In the genomic region with DNA sequence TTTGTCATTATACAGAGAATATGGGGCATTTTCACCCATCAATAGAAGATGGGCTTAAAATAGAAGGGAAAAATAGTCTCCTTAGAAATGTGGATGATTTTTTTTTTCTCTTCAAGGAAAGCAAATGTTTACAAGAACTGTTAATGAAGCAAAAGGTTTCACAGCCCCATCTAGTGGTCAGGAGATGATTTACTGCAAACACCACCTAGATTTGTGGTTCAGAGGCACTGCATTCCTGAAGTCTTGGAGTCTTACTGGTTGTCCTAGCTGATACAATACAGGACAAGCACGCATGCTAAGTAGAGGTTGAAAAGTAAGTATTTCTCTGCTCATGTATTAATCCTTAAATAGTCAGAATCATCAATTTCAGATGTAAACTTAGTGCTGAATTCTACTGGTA, we compare ENCODE assay signal across 8 mouse cellular contexts.
DNase-seq lines count a peak whose midpoint lies in the region; ATAC-seq and TF ChIP-seq lines count a peak whose summit lies in the region.

No protein-coding gene starts in this region.

- no peaks in the 10 kb centered on the region for H3K9me3 ChIP-seq in liver, postnatal 0 days (ENCODE audit: low read length)
- no peaks in the 10 kb centered on the region for H3K9me3 ChIP-seq in forebrain, embryonic 15.5 days

- H3K36me3 ChIP-seq in liver, postnatal 0 days (replicated peaks; ENCODE audit: insufficient read depth, low read length) = no peaks in the 10 kb centered on the region
- no peaks in the 10 kb centered on the region for H3K36me3 ChIP-seq in forebrain, embryonic 15.5 days

- no peak overlapping the region for H3K9ac ChIP-seq in liver, postnatal 0 days (replicated peaks)
- H3K9ac ChIP-seq in forebrain, embryonic 15.5 days (replicated peaks) = no peak overlapping the region

- no peak overlapping the region for H3K27ac ChIP-seq in liver, postnatal 0 days (ENCODE audit: low read depth)
- H3K27ac ChIP-seq in forebrain, embryonic 15.5 days (replicated peaks) = no peak overlapping the region

- no peaks in the 10 kb centered on the region for H3K4me1 ChIP-seq in liver, postnatal 0 days (ENCODE audit: insufficient read depth)
- no peaks in the 10 kb centered on the region for H3K4me1 ChIP-seq in forebrain, embryonic 15.5 days

- no peaks in the 10 kb centered on the region for H3K27me3 ChIP-seq in liver, postnatal 0 days (ENCODE audit: insufficient read depth, low read length)
- H3K27me3 ChIP-seq in forebrain, embryonic 15.5 days = no peaks in the 10 kb centered on the region

- no peak overlapping the region for H3K4me3 ChIP-seq in liver, postnatal 0 days (ENCODE audit: low read depth, low read length)
- no peak overlapping the region for H3K4me3 ChIP-seq in forebrain, embryonic 15.5 days

- no peak for DNase-seq in liver, postnatal 0 days
- DNase-seq in liver = no peak
- DNase-seq in brain, embryonic 18.5 days (ENCODE audit: low read depth, low spot score) = peak; percentile 58
- peak; percentile 54 to 64 for DNase-seq in layer of hippocampus, postnatal 10 days (ENCODE audit: low spot score in 2 of 2)
- DNase-seq in right cerebral cortex, postnatal 10 days (ENCODE audit: low spot score in 2 of 2) = peak; percentile 70 to 75
- DNase-seq in gastrocnemius, postnatal 36 days = no peak
- no peak for DNase-seq in urinary bladder, postnatal 36 days (ENCODE audit: low spot score in 2 of 2)

- H3K4me2 ChIP-seq in liver, postnatal 0 days (ENCODE audit: low read depth, low read length) = no peak overlapping the region
- no peak overlapping the region for H3K4me2 ChIP-seq in forebrain, embryonic 15.5 days (replicated peaks)

- peak; percentile 70 for TF ChIP-seq CTCF in liver, postnatal 0 days (IDR thresholded peaks at IDR 0.05; ENCODE audit: low read depth)

- intact Hi-C loops in gastrocnemius, postnatal 36 days (cut with DNase I) = no loop called here

- no peak for ATAC-seq in liver, postnatal 0 days
- peak; percentile 57; the same call in 1 of the 2 replicates for ATAC-seq in forebrain, embryonic 15.5 days (replicated peaks)

- no peak for TF ChIP-seq EP300 in liver, postnatal 0 days (IDR thresholded peaks at IDR 0.05; ENCODE audit: low read depth)

- WGBS in liver, postnatal 0 days (ENCODE audit: insufficient replicate concordance) = 22% methylated on average over 1 of the region's 1 CpGs
- 35% methylated on average over 1 of the region's 1 CpGs for WGBS in forebrain, embryonic 15.5 days

Comparison
In these comparisons a context has a peak if more than half of its experiments do, and no peak if none do; other contexts are left out.
1. DNase-seq: peak in brain, embryonic 18.5 days (single experiment), layer of hippocampus, postnatal 10 days (2 of 2) and right cerebral cortex, postnatal 10 days (2 of 2); none in liver, postnatal 0 days (single experiment), liver (single experiment), gastrocnemius, postnatal 36 days (0 of 2) and urinary bladder, postnatal 36 days (0 of 2).